Mouse (Mus musculus) liver, adult (tissue): ENCODE results near the gene Sema3g.

Experiments
- GATA4 ChIP-seq: IDR thresholded peaks from 2 replicates; pipeline ENCODE4 v1.6.1; 2014; ENCODE audit warnings: mild to moderate bottlenecking, low read length; ENCODE audit not compliant: insufficient replicate concordance

The Sema3g gene

DNA sequence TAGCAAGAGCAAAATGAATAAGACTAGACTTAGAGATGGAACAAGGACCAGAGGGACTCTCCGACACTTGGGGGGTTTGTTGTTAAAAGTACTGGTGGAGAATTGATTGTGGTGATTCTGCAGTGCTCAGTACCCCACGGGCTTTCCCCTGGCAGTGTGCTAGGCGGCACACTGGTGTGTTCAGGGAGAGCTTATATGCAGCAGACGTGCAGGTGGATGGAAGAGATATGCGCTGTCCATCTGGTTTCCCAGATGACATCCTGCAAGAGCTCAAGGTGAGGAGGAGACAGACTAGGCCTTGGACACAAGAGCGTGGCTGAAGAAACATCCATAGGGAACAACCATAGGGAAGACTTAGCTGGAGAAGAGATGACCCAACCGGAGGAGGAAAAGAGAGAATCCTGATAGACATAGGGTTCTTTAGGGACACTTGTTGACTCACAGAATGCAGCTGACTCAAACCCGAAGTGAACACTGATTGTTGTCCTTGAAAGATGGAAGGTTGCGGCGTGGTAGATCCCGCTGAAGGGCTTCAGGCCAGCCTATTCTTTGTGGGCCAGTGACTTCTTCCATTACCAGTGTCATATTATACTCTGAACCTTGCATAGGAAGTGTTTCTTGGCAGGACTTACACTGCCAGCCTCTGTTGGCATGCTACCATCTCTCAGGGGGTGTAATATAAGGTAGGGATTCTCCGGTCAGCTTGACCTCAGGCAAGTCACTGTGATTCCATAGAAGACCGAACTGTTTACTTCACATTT, 10.4 kb upstream of the Sema3g start:
- TF ChIP-seq GATA4: no peak

DNA sequence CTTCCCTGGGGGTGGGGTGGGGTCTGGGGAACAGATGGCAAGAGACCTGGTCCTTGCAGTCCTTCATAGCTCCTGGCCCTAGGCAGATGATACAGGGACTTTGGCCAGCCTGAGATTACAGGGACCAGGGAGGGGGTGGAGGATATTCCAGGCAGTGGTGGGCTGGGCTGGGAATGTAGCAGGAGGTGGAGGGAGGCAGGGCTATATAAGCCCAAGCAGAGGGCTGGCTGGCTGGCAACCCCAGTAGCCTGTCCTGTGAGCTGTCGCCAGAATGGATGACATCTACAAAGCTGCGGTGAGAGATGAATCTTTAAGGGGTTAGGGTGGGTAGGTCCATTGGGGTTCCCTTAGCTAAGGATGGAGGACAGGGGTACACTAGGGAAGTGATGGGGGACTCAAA, 9.6 kb upstream of the Sema3g start, which contains the start of gene Tnnc1:
Gene Tnnc1, plus strand, starts transcription at position 229 of the 400 bp plus-strand sequence.
- no peak for TF ChIP-seq GATA4

DNA sequence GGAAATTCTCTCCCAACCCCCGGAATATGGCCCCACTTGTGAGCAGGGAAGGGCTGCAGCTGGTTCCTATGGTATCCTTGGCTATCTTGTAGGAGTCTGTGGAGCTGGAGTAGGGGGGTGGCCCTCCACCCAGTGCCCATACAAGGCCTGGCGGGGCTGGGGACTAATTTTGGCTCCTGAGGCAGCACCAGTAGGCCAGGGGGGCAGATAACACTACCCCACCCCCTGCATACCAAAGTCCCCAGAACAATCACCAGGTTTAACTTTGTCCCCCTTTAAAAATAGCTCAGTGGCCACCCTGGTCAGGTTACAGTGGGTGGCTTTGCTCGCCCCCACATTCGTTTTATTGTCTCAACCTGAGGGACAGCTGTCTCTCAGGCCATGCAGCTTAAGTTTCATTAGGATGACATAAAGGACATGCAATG, 8.5 kb upstream of the Sema3g start:
- TF ChIP-seq GATA4: no peak

DNA sequence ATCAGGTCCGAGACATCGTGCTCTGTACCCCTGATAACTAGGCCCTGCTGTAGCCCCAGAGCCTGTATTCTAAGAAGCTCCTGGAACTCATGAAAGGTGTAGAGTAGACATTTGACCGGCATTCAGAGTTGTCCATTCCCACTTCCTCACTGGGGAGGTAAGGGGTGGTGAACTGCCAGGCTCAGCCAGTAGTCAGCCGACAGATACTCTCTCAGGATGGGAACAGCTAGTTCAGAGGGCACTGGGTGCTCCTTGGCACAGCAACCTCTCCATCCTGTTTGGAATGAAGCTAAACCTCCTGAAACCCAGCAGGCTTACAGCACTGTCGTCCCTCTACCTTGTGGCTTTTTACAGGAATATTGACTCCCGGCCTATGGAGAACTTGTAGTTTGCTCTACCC, 5.8 kb upstream of the Sema3g start:
- no peak for TF ChIP-seq GATA4

DNA sequence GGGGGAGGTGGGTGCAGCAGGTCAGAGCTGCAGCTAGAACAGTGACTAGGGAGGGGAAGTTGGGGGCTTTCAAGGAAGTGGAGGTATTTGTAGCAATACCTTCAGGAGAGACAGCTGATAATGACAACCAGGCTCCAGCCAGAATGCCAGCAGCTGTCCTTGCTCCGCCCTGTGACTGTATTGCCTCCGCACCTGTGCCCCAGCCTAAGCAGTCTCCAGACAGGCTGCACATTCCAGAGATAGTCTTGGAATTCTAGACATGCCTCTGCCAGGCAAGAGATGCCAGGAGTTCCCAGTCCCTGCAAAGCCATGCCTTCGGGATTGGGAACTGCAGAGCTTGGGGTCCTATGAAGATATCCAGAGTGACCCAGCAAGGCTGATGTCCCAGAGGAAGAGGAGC, 5.2 kb upstream of the Sema3g start:
- no peak for TF ChIP-seq GATA4

DNA sequence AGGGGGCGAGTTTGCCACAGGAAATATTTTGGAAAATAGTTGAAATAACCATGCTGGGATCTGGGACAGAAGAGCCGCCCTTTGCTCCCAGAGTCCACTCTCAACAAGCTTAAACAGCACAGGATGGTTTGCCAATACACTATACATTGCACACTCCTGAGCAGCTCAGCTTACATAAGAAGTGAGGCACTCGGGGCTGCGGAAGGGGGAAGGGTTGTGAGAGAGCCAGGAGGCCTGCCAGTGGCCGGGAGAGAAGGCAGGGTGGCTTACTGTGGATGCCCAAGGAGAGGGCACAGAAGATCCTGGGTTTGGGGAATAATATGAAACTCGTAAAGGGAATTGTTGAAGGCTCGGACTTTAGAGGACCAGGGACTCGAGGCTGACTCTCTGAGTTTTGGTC, 3.8 kb upstream of the Sema3g start:
- TF ChIP-seq GATA4: no peak

DNA sequence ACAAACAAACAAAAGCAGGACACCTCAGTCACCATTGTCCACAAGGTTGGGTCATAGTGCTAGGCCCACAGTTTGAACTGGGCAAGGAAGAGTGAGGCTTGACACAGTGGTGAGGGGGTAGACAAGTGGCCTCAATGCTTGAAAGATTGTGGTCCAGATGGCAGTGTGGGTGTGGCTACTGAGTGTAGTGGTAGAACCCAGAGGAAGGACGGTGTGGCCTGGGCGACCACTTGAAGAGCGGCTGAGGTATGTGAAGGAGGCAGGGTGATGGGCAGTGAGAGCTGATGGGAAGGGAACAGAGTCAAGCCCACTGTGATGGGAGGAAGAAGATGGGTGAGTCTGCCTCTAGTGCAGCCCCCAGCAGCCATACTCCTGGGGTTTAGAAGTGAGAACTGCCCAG, 3.0 kb upstream of the Sema3g start:
- TF ChIP-seq GATA4: no peak

DNA sequence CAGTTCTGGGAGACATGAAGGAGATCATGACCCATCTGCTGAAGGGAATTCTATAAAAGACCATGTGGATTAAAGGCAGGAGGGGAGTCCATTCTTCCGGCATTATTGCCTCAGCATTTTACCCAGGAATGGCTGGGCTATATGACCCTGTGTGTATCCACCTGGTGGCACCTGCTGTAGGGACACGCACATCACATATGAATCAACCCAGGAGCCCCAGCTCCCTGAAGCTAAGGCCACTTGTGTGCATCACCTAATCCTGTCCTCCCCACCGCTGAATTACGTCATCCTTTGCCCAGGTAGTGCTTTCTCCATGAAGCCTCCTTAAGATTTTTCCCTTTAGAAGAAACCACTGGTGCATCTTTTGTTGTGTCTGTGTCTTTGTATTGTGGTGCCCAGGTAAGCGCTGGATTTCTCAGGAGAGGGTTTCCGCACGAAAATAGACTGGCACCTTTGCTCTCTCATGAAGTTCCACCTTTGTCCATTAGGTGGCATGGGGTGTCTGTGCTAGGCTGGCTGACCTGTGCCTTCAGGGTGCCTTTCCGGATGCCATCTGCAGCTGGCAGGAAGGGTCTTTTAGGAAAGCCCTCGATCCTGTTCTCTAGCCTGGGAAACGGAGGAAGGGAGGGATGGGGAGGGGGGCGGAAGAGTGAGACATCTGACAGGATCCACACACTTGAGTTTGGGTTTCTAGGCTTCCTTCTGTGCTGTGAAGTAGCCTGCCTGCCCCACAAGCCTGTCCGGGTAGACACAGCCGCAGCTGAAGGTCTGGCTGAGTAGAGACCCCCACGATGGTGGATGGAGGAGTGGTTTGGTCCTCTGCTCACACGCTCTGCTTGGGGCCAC, 2.3 kb upstream of the Sema3g start:
- no peak for TF ChIP-seq GATA4

DNA sequence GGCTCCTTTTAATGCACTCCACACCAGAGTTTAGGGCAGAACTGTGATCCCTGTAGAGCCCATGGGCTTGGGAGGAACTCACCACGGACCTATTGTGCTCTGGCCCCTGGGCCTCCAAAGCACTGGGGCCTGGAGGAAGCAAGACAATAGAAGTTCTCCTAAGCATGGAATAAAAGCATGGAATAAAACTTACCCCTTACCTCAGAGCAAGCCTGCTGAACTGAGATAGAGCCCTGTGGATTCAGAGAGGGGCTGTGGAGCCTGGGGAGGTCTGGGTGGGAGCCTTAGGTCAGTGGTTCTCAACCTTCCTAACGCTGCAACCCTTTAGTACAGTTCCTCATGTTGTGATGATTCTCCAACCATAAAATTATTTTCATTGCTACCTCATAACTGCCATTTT, 814 bp upstream of the Sema3g start, which contains the start of gene Nisch:
Gene Nisch, minus strand, starts transcription at position 101 of the 400 bp plus-strand sequence.
- no peak for TF ChIP-seq GATA4

DNA sequence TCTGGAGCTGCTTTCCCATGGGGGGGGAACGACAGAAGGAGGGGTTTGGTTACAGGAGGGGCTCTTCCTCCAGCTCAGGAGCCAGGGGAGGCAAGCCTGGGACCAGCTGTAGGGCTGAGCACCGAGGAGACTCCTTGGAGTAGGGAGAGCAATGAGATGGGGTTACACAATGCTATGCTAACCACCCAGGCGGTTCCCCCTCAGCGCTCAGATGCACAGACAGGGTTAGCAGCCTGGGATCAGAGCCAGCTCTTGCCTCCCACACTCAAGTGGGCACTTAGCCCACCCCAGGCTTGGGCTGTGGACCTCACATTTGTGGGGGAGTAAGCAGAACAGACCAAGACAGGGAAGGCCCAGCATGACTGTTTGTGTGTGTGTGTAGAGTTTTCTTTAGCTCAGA, 9.3 kb downstream of the Sema3g start:
- no peak for TF ChIP-seq GATA4

DNA sequence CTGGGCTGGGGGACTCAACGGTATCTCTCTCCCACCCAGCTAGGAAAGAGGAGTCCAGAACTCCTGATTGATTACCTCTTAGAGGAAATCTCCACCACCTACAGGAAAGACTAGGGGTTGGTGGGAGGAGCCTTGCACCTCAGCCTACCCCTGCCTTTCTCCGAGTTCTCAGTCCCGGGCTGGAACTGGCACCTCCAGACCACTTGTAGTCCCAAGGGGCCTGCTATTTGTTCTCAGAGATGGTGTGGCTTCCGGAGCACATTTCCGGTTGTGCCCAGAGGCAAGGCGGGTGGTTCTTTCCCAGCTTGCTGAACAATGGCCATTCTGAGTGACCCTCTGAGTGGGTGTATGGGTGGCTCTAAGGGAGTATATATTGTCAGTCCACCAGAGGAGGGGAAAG, 10.6 kb downstream of the Sema3g start:
- TF ChIP-seq GATA4: no peak

DNA sequence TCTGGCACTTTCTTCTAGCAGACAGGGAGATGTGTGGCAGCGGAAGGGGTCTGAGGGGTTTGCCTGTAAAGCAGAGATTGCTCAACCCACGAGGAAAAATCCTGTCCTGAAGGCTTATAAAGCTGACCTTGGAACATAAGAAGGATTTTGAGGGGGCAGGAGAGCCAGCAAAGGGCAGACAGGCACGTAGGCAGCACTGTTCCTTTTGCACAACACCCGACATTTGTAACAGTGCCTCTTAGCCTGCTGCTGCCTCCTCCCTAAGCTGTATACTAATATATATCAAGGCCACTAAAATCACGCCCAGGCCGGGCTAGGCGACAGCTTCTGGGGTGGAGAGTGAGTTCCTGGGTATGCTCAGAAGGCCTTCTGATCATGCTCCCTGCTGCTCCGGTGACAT, 12.8 kb downstream of the Sema3g start:
- TF ChIP-seq GATA4: no peak

DNA sequence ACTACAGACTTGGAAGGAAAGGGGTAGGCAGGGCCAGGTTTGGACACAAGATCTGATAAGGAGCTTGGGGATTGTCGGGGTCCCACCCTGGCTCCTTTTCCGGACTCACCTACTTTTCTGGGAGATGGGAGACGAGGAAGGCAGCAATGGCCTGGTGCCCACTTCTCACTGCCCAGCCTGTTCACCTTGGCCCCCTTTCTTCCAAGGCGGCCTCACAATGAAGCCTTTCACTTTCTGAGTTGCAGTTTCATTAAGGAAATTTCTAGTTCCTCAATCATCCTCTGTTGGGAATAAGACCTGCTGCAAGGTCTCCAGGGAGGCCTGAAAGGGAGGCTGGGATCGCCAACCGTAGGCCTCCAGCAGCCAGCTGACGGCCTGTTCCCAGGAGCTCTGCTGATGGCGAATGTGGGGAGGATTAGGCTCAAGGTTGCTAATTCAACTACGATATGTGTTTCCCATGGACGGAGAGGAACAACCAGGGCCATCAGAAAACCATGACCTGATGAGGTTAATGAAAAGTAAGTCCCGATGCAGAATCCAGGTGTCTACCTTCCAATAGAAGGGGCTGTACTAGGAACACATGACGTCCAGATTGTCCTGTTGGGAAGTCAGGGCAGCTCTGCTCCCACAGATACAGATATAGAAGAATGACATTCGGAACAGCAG, 14.9 kb downstream of the Sema3g start:
- no peak for TF ChIP-seq GATA4

DNA sequence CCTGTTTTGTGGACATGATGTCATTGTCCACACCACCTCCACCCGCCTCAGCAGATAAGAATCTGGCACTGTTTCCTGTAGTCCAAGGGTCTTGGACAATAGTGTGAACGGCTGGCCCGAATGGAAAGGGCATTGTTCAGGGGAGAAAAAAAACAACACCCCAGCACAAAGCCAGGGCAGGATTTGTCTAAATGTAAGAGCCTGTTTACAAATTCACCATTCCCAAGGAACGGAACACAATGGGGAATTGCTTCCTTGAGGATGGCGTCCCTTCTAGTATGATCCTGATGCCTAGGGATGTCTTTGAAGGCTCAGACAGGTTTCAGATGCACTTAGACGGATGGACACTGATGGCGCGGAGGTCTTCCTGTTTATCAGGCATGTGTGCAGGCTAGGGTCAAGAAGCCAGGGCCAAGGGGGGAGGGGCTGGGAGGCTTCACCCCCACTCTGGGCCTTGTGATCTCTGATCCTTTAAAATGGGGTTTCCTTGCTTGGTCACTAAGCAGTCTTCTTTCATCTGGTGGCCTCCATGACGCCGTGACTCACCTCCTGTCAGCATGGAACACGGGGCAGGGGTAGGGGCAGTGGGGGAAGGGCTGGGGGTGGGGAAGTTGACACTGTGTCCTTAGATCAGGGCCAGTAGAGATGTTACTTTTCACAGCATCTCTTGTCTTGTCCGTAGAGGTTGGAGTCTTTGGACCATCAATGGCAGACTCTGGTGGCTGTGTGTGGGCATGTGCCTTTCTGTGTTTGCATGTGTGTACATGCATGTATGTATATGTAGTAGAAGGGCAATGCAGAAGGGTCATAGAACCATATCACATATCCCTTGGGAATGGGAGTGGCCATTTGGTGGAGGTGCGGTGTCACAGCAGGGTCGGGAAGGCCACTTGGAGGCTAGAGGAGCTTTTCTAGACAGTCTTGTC, 15.7 kb downstream of the Sema3g start:
- TF ChIP-seq GATA4: no peak

DNA sequence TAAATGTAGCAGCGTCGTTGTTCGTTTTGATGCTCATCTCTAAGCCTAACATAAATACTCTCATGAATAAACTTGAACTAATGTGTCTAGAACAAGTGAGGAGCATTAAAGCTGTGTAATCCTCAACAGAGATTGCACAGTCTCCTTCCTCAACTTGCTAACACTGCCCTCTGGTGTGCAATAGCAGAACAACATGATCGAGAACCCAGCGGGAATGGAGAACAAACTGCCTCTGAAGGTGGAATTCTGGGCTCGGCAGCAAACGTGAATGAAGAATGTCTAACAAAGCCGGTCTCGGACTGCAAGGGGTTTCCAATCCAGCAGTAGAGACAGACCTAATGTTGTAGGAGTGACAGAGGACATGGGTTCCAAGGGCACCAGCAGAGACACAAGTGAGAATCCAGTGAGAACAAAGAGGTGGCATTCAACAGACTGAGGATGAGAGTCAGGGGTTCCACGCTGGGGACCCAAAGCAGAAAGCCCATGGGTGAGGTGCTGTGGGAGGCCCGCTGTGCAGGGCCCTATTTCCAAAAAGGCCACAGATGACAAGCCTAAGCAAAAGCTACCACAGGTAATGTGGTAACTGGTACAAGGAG, 16.4 kb downstream of the Sema3g start:
- no peak for TF ChIP-seq GATA4
